Mouse (Mus musculus): Measurements from ENCODE around the gene Epdr1. TPM values are rescaled to one million over a fixed set of nuclear protein-coding genes. Genes with fewer than 3 reads are reported as not detected.
"Not testable (repeated sequence)": the region's sequence is repeated elsewhere in the genome, so short reads cannot be mapped to it uniquely, and the experiment has no call there.

Epdr1 gene
- total RNA-seq, 2 experiments from 2014 or later: 113 to 122 TPM

- DNase-seq (ENCODE audit: low spot score in 2 of 2): no peak
These were observed 11.6 kb downstream of the Epdr1 start for GRCm38 (mm10) chr13:19608120-19608519.

GRCm38 (mm10) chr13:19604916-19605315 is 14.8 kb downstream of the Epdr1 start:
- no peak for DNase-seq (ENCODE audit: low spot score in 2 of 2)

DNA sequence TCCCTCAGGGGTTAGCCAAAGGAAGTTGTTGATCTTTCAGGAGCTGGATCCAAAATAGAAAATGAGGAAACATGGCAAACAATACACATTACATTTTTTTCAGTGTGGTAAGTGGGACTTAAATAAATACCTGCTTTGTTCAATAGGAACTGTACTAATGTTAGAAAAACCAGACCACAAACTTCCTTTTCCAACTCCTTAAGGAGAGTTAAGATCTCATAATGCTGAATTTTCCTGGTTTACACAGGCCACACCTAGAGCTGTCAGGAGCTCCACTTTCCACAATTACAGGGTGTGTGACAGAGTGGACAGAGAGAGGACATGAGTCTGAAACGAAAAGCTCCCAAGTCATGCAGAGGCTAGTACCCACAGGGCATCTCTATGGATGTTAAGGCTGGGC is 16.0 kb downstream of the Epdr1 start:
- DNase-seq (ENCODE audit: low spot score in 2 of 2): no peak

DNA sequence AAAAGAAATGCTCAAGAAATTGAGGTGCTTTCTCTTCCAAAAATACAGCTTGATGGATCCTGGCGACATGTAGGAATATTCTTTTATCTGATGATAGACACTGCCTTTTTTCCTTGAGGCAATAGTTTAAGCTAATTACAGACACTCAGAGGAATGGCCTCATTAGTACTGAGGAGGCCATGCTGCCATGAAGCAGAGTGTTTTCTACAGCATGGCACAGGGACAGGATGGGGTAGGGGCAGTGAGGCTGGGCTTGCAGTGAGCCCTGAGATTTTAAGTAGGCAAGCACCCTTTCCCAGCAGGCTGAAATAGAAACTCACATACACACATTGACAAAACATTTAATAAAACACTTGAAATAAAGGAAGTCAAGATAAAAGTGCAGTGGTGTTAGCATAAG is 17.2 kb downstream of the Epdr1 start:
- DNase-seq (ENCODE audit: low spot score in 2 of 2): no peak

DNA sequence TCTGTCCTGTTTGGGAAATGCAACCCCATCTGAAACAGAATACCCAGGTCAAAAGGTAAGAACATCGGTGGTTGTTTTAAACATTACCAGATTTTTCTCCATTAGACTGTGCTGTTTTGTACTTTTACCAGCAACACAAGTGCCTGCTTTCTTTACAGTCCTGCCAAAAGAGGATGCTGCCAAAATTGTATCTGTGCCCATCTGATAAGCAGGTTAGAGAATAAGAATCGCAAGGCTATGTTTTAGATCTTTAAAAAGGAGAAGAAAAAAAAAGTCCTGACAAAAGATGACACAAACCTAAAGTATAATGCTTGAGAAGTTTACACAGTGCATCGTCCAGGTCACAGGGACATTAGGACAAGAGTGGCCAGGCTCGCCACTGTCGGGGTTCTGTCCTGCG is 20.5 kb downstream of the Epdr1 start:
- no peak for DNase-seq (ENCODE audit: low spot score in 2 of 2)

- no peak for DNase-seq (ENCODE audit: low spot score in 2 of 2)
These were observed 24.6 kb downstream of the Epdr1 start for GRCm38 (mm10) chr13:19595141-19595540.

DNA sequence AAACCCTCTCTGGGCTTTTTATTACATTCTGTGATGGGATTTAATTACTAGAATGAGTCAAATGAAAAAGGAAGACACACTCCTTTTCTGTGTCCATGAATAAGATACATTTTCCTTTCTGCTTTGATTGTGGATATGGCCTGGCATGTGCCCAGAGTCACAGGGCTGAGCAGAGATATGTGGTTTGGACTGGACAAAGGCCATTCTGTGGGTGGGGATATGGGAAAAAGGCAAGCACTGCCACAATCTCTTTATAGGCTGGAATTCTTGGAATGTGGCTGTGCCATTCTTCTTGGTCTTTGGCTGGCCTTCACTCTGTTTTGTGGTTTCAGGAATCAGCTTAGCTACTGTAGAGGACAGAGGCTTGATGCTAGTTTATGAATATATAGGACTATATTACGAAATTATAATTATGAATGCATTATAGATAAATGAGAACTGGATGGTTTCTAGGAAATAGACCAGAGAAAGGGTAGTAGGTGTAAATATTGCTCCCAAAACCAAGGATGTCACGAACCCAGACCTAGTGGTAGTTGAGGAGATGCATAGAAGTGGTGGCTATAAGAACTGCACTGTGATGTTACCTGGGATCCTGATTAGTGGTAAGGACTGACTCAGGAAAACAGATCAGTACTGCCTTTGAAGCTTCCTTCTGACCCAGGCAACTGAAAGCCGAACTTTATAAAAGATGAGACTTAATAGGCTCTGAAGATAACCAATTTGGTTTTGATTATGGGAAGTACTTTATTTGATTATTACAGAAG is 28.5 kb downstream of the Epdr1 start:
- DNase-seq (ENCODE audit: low spot score in 2 of 2): no peak

- no peak for DNase-seq (ENCODE audit: low spot score in 2 of 2)
These were observed 43.8 kb downstream of the Epdr1 start for GRCm38 (mm10) chr13:19575947-19576346.

GRCm38 (mm10) chr13:19574723-19575122 is 45.0 kb downstream of the Epdr1 start:
- DNase-seq (ENCODE audit: low spot score in 2 of 2): not testable (repeated sequence)

- DNase-seq (ENCODE audit: low spot score in 2 of 2): not testable (repeated sequence)
These were observed 49.6 kb downstream of the Epdr1 start for GRCm38 (mm10) chr13:19570166-19570565.

DNA sequence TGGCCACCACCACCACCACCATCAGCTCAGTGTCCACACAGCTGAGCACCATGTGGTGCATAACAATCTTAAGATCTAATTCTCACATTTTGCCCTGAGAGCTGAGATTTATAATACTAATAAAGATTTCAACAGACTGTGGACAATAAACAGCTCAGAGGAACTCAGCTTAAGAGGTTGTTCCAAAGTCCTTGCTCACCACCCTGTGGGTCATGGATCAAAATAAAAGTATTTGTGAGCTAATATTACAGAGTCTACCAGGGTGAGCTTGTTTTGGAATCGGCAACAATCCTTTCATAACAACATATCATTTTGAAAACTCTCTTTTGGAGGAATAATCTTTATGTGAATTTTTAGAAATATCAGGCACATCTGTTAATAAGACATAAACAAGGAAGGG is 57.2 kb downstream of the Epdr1 start:
- DNase-seq (ENCODE audit: low spot score in 2 of 2): no peak

DNA sequence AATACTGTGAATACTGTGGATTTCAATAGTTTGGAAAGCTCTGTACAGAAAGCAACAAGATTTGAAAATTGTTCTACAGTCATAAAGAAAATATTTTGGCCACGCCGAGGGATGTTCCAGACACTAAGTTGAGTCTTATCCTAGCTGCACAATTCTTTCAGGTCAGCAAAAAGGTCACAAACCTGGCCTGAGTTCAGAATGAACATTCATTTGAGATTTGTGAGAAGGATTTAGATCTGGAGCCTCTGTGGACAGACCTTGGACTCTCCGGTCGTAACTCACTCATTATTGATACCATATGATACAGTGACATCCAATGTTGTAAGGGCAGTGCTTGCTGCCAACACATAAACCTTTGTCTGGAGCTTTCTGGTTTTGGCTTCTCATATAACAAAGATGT is 64.3 kb downstream of the Epdr1 start:
- DNase-seq (ENCODE audit: low spot score in 2 of 2): no peak

Other genes with a start within 250 kb of the Epdr1 start
- 10 to 100 TPM; 59.1 to 59.2 TPM for gene Stard3nl, start 224.1 kb downstream of the Epdr1 start, total RNA-seq (2021)
- 1 to 10 TPM; 1.5 to 1.6 TPM for gene Sfrp4, start 3.2 kb upstream of the Epdr1 start, total RNA-seq (2021)
- gene Nme8, start 77.9 kb upstream of the Epdr1 start, total RNA-seq (2021): not detected
- gene Gpr141, start 204.3 kb upstream of the Epdr1 start, total RNA-seq (2021): not detected